Mouse (Mus musculus) embryonic facial prominence, embryonic 12.5 days (tissue): ENCODE results near the gene Traf4. TPM values are rescaled to one million over a fixed set of nuclear protein-coding genes. Genes with fewer than 3 reads are reported as not detected.
"Not testable (repeated sequence)": the region's sequence is repeated elsewhere in the genome, so short reads cannot be mapped to it uniquely, and the experiment has no call there.

Source experiments
- ATAC-seq: fragments of 200-750 bp; cut with Nextera tagmentation; 2 replicates; pipeline ENCODE4 v1.8.0; 2017; ENCODE audit not compliant: insufficient number of reproducible peaks, insufficient read depth, low FRiP score, low TSS enrichment
- H3K27ac ChIP-seq: fragments of 300-500 bp; sonication (generic); 2 replicates; pipeline ENCODE4 v1.5.1; 2016; ENCODE audit warnings: mild to moderate bottlenecking
- H3K27me3 ChIP-seq: fragments of 300-500 bp; sonication (generic); 2 replicates; pipeline ENCODE4 v1.6.1; 2016; ENCODE audit warnings: mild to moderate bottlenecking, moderate library complexity
- H3K36me3 ChIP-seq: fragments of 300-500 bp; sonication (generic); 2 replicates; pipeline ENCODE4 v1.6.1; 2016; ENCODE audit warnings: mild to moderate bottlenecking
- H3K4me1 ChIP-seq: fragments of 300-500 bp; sonication (generic); 2 replicates; pipeline ENCODE4 v1.6.1; 2016
- H3K4me2 ChIP-seq: fragments of 300-500 bp; sonication (generic); replicated peaks from 2 replicates; pipeline ENCODE4 v1.6.1; 2016; ENCODE audit warnings: mild to moderate bottlenecking, moderate library complexity
- H3K4me3 ChIP-seq: fragments of 300-500 bp; sonication (generic); 2 replicates; pipeline ENCODE4 v1.5.1; 2016; ENCODE audit warnings: mild to moderate bottlenecking
- H3K9ac ChIP-seq: fragments of 300-500 bp; sonication (generic); 2 replicates; pipeline ENCODE4 v1.6.1; 2016; ENCODE audit warnings: mild to moderate bottlenecking, moderate library complexity
- H3K9me3 ChIP-seq: fragments of 300-500 bp; sonication (generic); 2 replicates; pipeline ENCODE4 v1.6.1; 2016; ENCODE audit warnings: mild to moderate bottlenecking, moderate library complexity
- WGBS: fragments of 180-500 bp; shearing (Covaris S2); methylation state at CpG from one replicate; pipeline ENCODE4 v1.1.7; 2016; 5-methylcytosine and 5-hydroxymethylcytosine counted together
- polyA plus RNA-seq: library from polyadenylated mRNA; unstranded; fragments of >200 nt; fragmentation: Nextera tagmentation; extraction: Ambion mirVana; gene quantifications from 2 replicates; pipeline ENCODE4 v1.2.1, GENCODE M21; 2016

Traf4 gene
- polyA plus RNA-seq, 1 experiment from 2014 or later = 122 TPM

GRCm38 (mm10) chr11:78151161-78151560 is 14.2 kb downstream of the Traf4 start:
- Histone ChIP-seq H3K36me3 (peaks cover 86% of the 10 kb centered on the region), H3K4me1 (0 out of 2 replicates have a peak, but pooled peaks cover 5% of the 10 kb centered on the region), H3K27ac (no peak overlapping the region), H3K9me3 (no peaks in the 10 kb centered on the region), H3K4me2 (no peak overlapping the region), H3K27me3 (no peaks in the 10 kb centered on the region), H3K4me3 (no peak overlapping the region), H3K9ac (no peak overlapping the region)
- no peak for ATAC-seq
- WGBS = 22% methylated on average over 1 of the region's 1 CpGs

- no peak overlapping the region for H3K4me3 ChIP-seq
- H3K36me3 ChIP-seq = peaks cover 76% of the 10 kb centered on the region
- H3K9me3 ChIP-seq = no peaks in the 10 kb centered on the region
- 77% methylated on average over 6 of the region's 6 CpGs for WGBS
- H3K4me2 ChIP-seq = no peak overlapping the region
- H3K27me3 ChIP-seq = no peaks in the 10 kb centered on the region
- H3K27ac ChIP-seq = 0 out of 2 replicates have a peak overlapping the region, but pooled peaks have one; percentile 31
- no peak for ATAC-seq
- H3K9ac ChIP-seq = no peak overlapping the region
- no peaks in the 10 kb centered on the region for H3K4me1 ChIP-seq
Measured at GRCm38 (mm10) chr11:78146707-78147543, 18.5 kb downstream of the Traf4 start.

DNA sequence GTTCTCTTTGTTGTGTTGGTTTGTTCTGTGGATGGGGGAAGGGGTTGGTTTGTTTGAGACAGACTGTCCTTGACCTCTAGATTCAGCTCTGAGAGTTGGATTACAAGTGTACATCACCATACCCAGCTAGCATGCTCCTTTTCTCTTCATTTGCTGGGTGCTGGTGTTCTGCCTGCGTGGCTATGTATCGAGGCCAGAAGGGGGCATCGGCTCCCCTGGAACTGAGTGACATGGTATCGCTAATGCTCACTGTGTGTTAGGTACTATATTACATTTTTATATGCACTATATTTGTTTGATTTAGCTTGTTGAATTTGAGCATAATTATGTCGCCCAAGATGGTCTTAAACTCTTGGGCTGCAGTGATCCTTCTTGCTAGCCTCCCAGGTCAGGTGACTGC is 19.2 kb downstream of the Traf4 start:
- H3K4me3 ChIP-seq = no peak overlapping the region
- no peaks in the 10 kb centered on the region for H3K27me3 ChIP-seq
- no peak overlapping the region for H3K4me2 ChIP-seq
- WGBS = 83% methylated on average over 5 of the region's 5 CpGs
- H3K27ac ChIP-seq = 0 out of 2 replicates have a peak overlapping the region, but pooled peaks have one; percentile 31
- H3K9ac ChIP-seq = no peak overlapping the region
- peaks cover 70% of the 10 kb centered on the region for H3K36me3 ChIP-seq
- no peaks in the 10 kb centered on the region for H3K4me1 ChIP-seq
- no peak for ATAC-seq
- no peaks in the 10 kb centered on the region for H3K9me3 ChIP-seq

- H3K27ac ChIP-seq = no peak overlapping the region
- H3K9ac ChIP-seq = no peak overlapping the region
- H3K36me3 ChIP-seq = peaks cover 48% of the 10 kb centered on the region
- no peaks in the 10 kb centered on the region for H3K9me3 ChIP-seq
- no peaks in the 10 kb centered on the region for H3K4me1 ChIP-seq
- no peak overlapping the region for H3K4me2 ChIP-seq
- no peaks in the 10 kb centered on the region for H3K27me3 ChIP-seq
- no peak for ATAC-seq
- 83% methylated on average over 2 of the region's 2 CpGs for WGBS
- no peak overlapping the region for H3K4me3 ChIP-seq
Measured at GRCm38 (mm10) chr11:78143520-78143919, 21.9 kb downstream of the Traf4 start.

GRCm38 (mm10) chr11:78140665-78141064 is 24.7 kb downstream of the Traf4 start:
- Histone ChIP-seq H3K4me1 (no peaks in the 10 kb centered on the region), H3K9ac (no peak overlapping the region), H3K9me3 (no peaks in the 10 kb centered on the region), H3K36me3 (peaks cover 27% of the 10 kb centered on the region), H3K4me3 (no peak overlapping the region), H3K27ac (no peak overlapping the region), H3K4me2 (no peak overlapping the region), H3K27me3 (no peaks in the 10 kb centered on the region)
- WGBS = 83% methylated on average over 5 of the region's 5 CpGs
- no peak for ATAC-seq

DNA sequence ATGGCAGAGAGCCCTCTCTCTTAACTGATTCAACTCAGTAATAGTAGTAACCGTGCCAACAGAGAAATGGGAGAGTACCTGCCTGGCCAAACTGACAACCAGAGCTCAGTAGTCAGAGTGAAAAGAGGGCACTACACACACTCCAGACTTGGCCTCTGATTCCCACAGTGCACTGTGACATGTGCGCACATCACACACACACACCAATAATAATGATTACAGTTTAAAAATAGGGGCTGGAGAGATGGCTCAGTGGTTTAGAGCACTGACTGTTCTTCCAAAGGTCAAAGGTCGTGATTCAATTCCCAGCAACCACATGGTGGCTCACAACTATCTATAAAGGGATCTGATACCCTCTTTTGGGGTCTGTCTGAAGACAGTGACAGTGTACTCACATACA is 27.4 kb downstream of the Traf4 start:
- H3K4me3 ChIP-seq = no peak overlapping the region
- no peaks in the 10 kb centered on the region for H3K9me3 ChIP-seq
- H3K27me3 ChIP-seq = no peaks in the 10 kb centered on the region
- WGBS = 93% methylated on average over 3 of the region's 3 CpGs
- no peak overlapping the region for H3K27ac ChIP-seq
- no peak overlapping the region for H3K4me2 ChIP-seq
- no peak overlapping the region for H3K9ac ChIP-seq
- H3K4me1 ChIP-seq = no peaks in the 10 kb centered on the region
- H3K36me3 ChIP-seq = peaks cover 2% of the 10 kb centered on the region; the same call in 1 of the 2 replicates
- ATAC-seq = no peak

- Histone ChIP-seq H3K4me2 (no peak overlapping the region), H3K27ac (no peak overlapping the region), H3K4me1 (no peaks in the 10 kb centered on the region), H3K36me3 (no peaks in the 10 kb centered on the region), H3K9me3 (no peaks in the 10 kb centered on the region), H3K9ac (no peak overlapping the region), H3K27me3 (no peaks in the 10 kb centered on the region), H3K4me3 (no peak overlapping the region)
- WGBS = 80% methylated on average over 4 of the region's 4 CpGs
- no peak for ATAC-seq
Measured at GRCm38 (mm10) chr11:78137584-78137983, 27.8 kb downstream of the Traf4 start.

GRCm38 (mm10) chr11:78136132-78136531 is 29.3 kb downstream of the Traf4 start:
- Histone ChIP-seq H3K4me3 (no peak overlapping the region), H3K9me3 (no peaks in the 10 kb centered on the region), H3K27ac (no peak overlapping the region), H3K4me2 (no peak overlapping the region), H3K9ac (no peak overlapping the region), H3K36me3 (no peaks in the 10 kb centered on the region), H3K27me3 (no peaks in the 10 kb centered on the region), H3K4me1 (no peaks in the 10 kb centered on the region)
- no peak for ATAC-seq
- 86% methylated on average over 1 of the region's 1 CpGs for WGBS

GRCm38 (mm10) chr11:78135314-78135713 is 30.1 kb downstream of the Traf4 start:
- H3K27me3 ChIP-seq, H3K4me2 ChIP-seq, H3K9ac ChIP-seq, H3K9me3 ChIP-seq, ATAC-seq, H3K4me3 ChIP-seq, H3K36me3 ChIP-seq, H3K27ac ChIP-seq, H3K4me1 ChIP-seq: not testable (repeated sequence)
- 90% methylated on average over 7 of the region's 7 CpGs for WGBS

DNA sequence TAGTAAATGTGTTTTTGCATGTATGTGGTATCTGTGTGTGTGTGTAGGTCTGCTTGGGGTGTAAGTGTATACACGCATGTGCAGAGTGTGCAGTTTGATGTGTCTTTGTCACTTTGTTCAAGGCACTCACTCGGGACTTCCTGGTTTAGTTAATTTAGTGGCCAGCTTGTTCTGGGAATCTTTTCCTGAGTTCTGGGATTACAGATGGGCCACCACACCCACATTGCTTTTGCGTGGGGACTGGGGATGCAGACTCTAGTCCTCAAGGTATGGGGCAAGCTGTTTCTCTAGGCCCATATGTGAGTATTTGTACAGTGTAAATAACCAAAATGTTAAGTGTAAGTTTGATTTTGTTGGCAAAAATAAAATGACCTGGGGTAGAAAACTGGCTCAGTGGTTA is 31.0 kb downstream of the Traf4 start:
- no peak overlapping the region for H3K27ac ChIP-seq
- H3K9me3 ChIP-seq = no peaks in the 10 kb centered on the region
- H3K36me3 ChIP-seq = no peaks in the 10 kb centered on the region
- no peak overlapping the region for H3K4me3 ChIP-seq
- H3K4me2 ChIP-seq = no peak overlapping the region
- H3K9ac ChIP-seq = no peak overlapping the region
- ATAC-seq = no peak
- H3K4me1 ChIP-seq = no peaks in the 10 kb centered on the region
- H3K27me3 ChIP-seq = no peaks in the 10 kb centered on the region
- 82% methylated on average over 3 of the region's 3 CpGs for WGBS

DNA sequence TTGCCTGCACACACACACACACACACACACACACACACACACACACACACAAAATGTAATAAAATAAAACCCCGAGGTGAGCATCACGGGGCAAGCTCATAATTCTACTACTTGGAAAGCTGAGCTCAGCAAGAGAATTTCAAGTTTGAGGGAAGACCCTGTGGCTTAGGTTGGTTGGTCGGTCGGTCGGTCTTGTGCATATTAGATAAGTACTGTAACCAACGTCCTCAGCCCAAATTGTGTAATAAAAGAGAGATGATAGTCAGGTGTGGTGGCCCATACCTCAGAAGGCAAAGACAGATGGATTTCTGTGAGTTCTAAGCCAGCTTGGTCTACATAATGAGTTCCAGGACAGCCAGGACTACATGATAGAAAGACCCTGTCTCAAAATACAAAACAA is 31.5 kb downstream of the Traf4 start:
- WGBS = 89% methylated on average over 6 of the region's 6 CpGs
- no peak for ATAC-seq
- Histone ChIP-seq H3K4me1 (no peaks in the 10 kb centered on the region), H3K36me3 (no peaks in the 10 kb centered on the region), H3K4me3 (no peak overlapping the region), H3K9ac (no peak overlapping the region), H3K4me2 (no peak overlapping the region), H3K9me3 (no peaks in the 10 kb centered on the region), H3K27ac (no peak overlapping the region), H3K27me3 (no peaks in the 10 kb centered on the region)

DNA sequence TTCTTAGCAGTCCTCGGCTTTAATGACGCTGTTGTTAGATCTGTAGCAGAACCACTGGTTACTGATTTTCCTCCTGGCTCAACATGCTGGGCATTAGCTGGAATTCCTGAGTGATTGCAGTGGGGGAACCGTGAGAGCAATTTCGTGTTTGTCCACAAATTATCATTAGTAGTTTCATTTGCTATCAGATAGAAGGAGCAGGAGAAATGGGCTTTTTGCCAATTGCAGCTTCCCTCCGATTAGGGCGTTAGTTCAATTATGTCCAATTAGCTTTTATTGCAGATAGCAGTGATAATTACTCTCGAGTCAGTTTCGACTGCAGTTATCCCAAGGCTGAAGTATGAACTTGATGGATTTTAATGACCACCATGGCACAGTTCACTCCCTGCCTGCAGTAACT is 35.9 kb downstream of the Traf4 start:
- Histone ChIP-seq H3K4me3 (no peak overlapping the region), H3K27ac (no peak overlapping the region), H3K9me3 (no peaks in the 10 kb centered on the region), H3K4me1 (peaks cover 3% of the 10 kb centered on the region; the same call in 1 of the 2 replicates), H3K9ac (no peak overlapping the region), H3K36me3 (no peaks in the 10 kb centered on the region), H3K27me3 (no peaks in the 10 kb centered on the region), H3K4me2 (no peak overlapping the region)
- 72% methylated on average over 8 of the region's 8 CpGs for WGBS
- ATAC-seq = no peak
